Mouse (Mus musculus): ENCODE measurements at regions not wholly inside any gene's neighbourhood (a gene's known extent, or its start where the extent isn't known, plus 50 kb on each side); places are given as distances from the start of the nearest gene placed in this dataset.

- Histone ChIP-seq H3K27ac (ENCODE audit: control insufficient read depth, low read depth, low read length) (no peak overlapping the region), H3K9me3 (replicated peaks; ENCODE audit: insufficient read depth, low read length) (no peaks in the 10 kb centered on the region), H3K79me2 (ENCODE audit: control insufficient read depth, insufficient read depth, low read length, poor library complexity) (no peaks in the 10 kb centered on the region), H3K36me3 (ENCODE audit: control insufficient read depth in 1 of 2, insufficient read depth in 2 of 2, low read length in 2 of 2) (no peaks in the 10 kb centered on the region), H3K27me3 (ENCODE audit: control insufficient read depth in 1 of 2, insufficient read depth in 2 of 2, low read length in 2 of 2) (no peaks in the 10 kb centered on the region), H3K9ac (ENCODE audit: control insufficient read depth, low read depth, low read length, poor library complexity, severe bottlenecking) (no peak overlapping the region), H3K4me3 (ENCODE audit: control insufficient read depth in 1 of 2, insufficient read depth in 1 of 2, low read depth in 2 of 2, low read length in 2 of 2) (no peak overlapping the region), H3K4me1 (ENCODE audit: control insufficient read depth in 1 of 2, insufficient read depth in 2 of 2, low read length in 2 of 2) (no peaks in the 10 kb centered on the region)
- no peak for DNase-seq (ENCODE audit: low read depth, low spot score)
- TF ChIP-seq POLR2A (IDR thresholded peaks at IDR 0.05; ENCODE audit: control insufficient read depth in 1 of 2, insufficient read depth in 1 of 2, low read depth in 1 of 2, low read length in 2 of 2, poor library complexity in 1 of 2): no peak
- no peak for TF ChIP-seq MAX (IDR thresholded peaks at IDR 0.05; ENCODE audit: low read length)
- TF ChIP-seq BHLHE40 (IDR thresholded peaks at IDR 0.05; ENCODE audit: borderline replicate concordance, low read depth, low read length): no peak
- no peak for TF ChIP-seq MYB (IDR thresholded peaks at IDR 0.05; ENCODE audit: low read depth, low read length)
- no peak for TF ChIP-seq ZKSCAN1 (IDR thresholded peaks at IDR 0.05; ENCODE audit: low read depth, low read length)
- TF ChIP-seq MEF2A (IDR thresholded peaks at IDR 0.05; ENCODE audit: extremely low read depth, insufficient replicate concordance, low read depth, low read length, poor library complexity, severe bottlenecking): no peak
- TF ChIP-seq SIN3A (IDR thresholded peaks at IDR 0.05; ENCODE audit: low read length): no peak
- no peak for TF ChIP-seq ELF1 (IDR thresholded peaks at IDR 0.05; ENCODE audit: low read depth, low read length)
- no peak for TF ChIP-seq KAT2A (conservative IDR thresholded peaks at IDR 0.05; ENCODE audit: low read depth, low read length)
- TF ChIP-seq ZMIZ1 (IDR thresholded peaks at IDR 0.05; ENCODE audit: low read depth, low read length): no peak
- TF ChIP-seq ZNF384 (IDR thresholded peaks at IDR 0.05; ENCODE audit: low read depth, low read length): no peak
- no peak for TF ChIP-seq RCOR1 (IDR thresholded peaks at IDR 0.05; ENCODE audit: low read depth, low read length)
- TF ChIP-seq RAD21 (IDR thresholded peaks at IDR 0.05; ENCODE audit: low read depth, low read length): no peak
- no peak for TF ChIP-seq MXI1 (IDR thresholded peaks at IDR 0.05; ENCODE audit: low read depth, low read length)
- TF ChIP-seq POLR2AphosphoS5 (IDR thresholded peaks at IDR 0.05; ENCODE audit: borderline replicate concordance, low read depth, low read length): no peak
Measured at GRCm38 (mm10) chr6:99786977-99787376, 60.8 kb upstream of the Prok2 start.

GRCm38 (mm10) chr6:99785212-99785611, 59.0 kb upstream of the Prok2 start:
- TF ChIP-seq UBTF (IDR thresholded peaks at IDR 0.05; ENCODE audit: borderline replicate concordance, insufficient read depth, low read depth, low read length) (no peak), MXI1 (IDR thresholded peaks at IDR 0.05; ENCODE audit: low read depth, low read length) (no peak), TAL1 (IDR thresholded peaks at IDR 0.05; ENCODE audit: low read length) (no peak), TBP (IDR thresholded peaks at IDR 0.05; ENCODE audit: low read depth, low read length) (no peak), GATA1 (IDR thresholded peaks at IDR 0.05; ENCODE audit: low read depth, low read length) (no peak), MEF2A (IDR thresholded peaks at IDR 0.05; ENCODE audit: extremely low read depth, insufficient replicate concordance, low read depth, low read length, poor library complexity, severe bottlenecking) (no peak), ETS1 (IDR thresholded peaks at IDR 0.05; ENCODE audit: low read depth, low read length) (no peak), NELFE (IDR thresholded peaks at IDR 0.05; ENCODE audit: low read depth, low read length) (no peak), GABPA (IDR thresholded peaks at IDR 0.05; ENCODE audit: low read depth, low read length) (no peak), MYC (IDR thresholded peaks at IDR 0.05; ENCODE audit: low read depth, low read length) (no peak), POLR2A (IDR thresholded peaks at IDR 0.05; ENCODE audit: control insufficient read depth in 1 of 2, insufficient read depth in 1 of 2, low read depth in 1 of 2, low read length in 2 of 2, poor library complexity in 1 of 2) (no peak), RAD21 (IDR thresholded peaks at IDR 0.05; ENCODE audit: low read depth, low read length) (no peak), EP300 (IDR thresholded peaks at IDR 0.05; ENCODE audit: low read depth in 1 of 2, low read length in 2 of 2) (no peak), SMC3 (IDR thresholded peaks at IDR 0.05; ENCODE audit: low read depth, low read length) (no peak), E2F4 (IDR thresholded peaks at IDR 0.05; ENCODE audit: borderline replicate concordance, low read depth, low read length) (no peak), ELF1 (IDR thresholded peaks at IDR 0.05; ENCODE audit: low read depth, low read length) (no peak), MYB (IDR thresholded peaks at IDR 0.05; ENCODE audit: low read depth, low read length) (no peak), CHD1 (IDR thresholded peaks at IDR 0.05; ENCODE audit: low read depth, low read length) (no peak), POLR2AphosphoS5 (IDR thresholded peaks at IDR 0.05; ENCODE audit: borderline replicate concordance, low read depth, low read length) (no peak)

More at GRCm38 (mm10) chr6:99785212-99785611, 59.0 kb upstream of the Prok2 start:
- no peak overlapping the region for H3K9ac ChIP-seq (ENCODE audit: control insufficient read depth, low read depth, low read length, poor library complexity, severe bottlenecking)
- no peaks in the 10 kb centered on the region for H3K4me1 ChIP-seq (ENCODE audit: control insufficient read depth in 1 of 2, insufficient read depth in 2 of 2, low read length in 2 of 2)
- peak; percentile 24 for DNase-seq (ENCODE audit: low read depth, low spot score)
- H3K27me3 ChIP-seq (ENCODE audit: control insufficient read depth in 1 of 2, insufficient read depth in 2 of 2, low read length in 2 of 2): no peaks in the 10 kb centered on the region
- H3K9me3 ChIP-seq (replicated peaks; ENCODE audit: insufficient read depth, low read length): no peaks in the 10 kb centered on the region
- no peaks in the 10 kb centered on the region for H3K79me2 ChIP-seq (ENCODE audit: control insufficient read depth, insufficient read depth, low read length, poor library complexity)
- no peak overlapping the region for H3K4me3 ChIP-seq (ENCODE audit: control insufficient read depth in 1 of 2, insufficient read depth in 1 of 2, low read depth in 2 of 2, low read length in 2 of 2)
- no peaks in the 10 kb centered on the region for H3K36me3 ChIP-seq (ENCODE audit: control insufficient read depth in 1 of 2, insufficient read depth in 2 of 2, low read length in 2 of 2)
- no peak overlapping the region for H3K27ac ChIP-seq (ENCODE audit: control insufficient read depth, low read depth, low read length)

Measured in MEL (cell line).